Mouse (Mus musculus): ENCODE results near the gene Shc2. TPM values are rescaled to one million over a fixed set of nuclear protein-coding genes. Genes with fewer than 3 reads are reported as not detected.

Shc2 gene
- polyA plus RNA-seq, 1 experiment from 2014 or later = 9.8 TPM

- 80% methylated on average over 8 of the region's 8 CpGs for WGBS
- Histone ChIP-seq H3K36me3 (replicated peaks; ENCODE audit: control insufficient read depth, insufficient read depth, low read depth, low read length) (no peaks in the 10 kb centered on the region), H3K9ac (replicated peaks; ENCODE audit: low read length) (no peak overlapping the region), H3K27me3 (ENCODE audit: control insufficient read depth, insufficient read depth, low read length) (no peaks in the 10 kb centered on the region; the same call in 1 of the 2 replicates), H3K27ac (replicated peaks; ENCODE audit: low read depth, low read length) (no peak overlapping the region), H3K4me1 (ENCODE audit: control insufficient read depth, insufficient read depth, low read length) (no peaks in the 10 kb centered on the region; the same call in 1 of the 2 replicates), H3K4me2 (ENCODE audit: low read depth, low read length) (no peak overlapping the region), H3K9me3 (replicated peaks; ENCODE audit: control insufficient read depth, low read length) (no peaks in the 10 kb centered on the region), H3K4me3 (ENCODE audit: low read depth, low read length) (no peak overlapping the region)
- ATAC-seq (replicated peaks; ENCODE audit: insufficient number of reproducible peaks, low FRiP score, low TSS enrichment, low read depth) = no peak
- no peak for DNase-seq (ENCODE audit: low spot score)
Observed at GRCm38 (mm10) chr10:79636287-79636686, 1.4 kb downstream of the Shc2 start.

DNA sequence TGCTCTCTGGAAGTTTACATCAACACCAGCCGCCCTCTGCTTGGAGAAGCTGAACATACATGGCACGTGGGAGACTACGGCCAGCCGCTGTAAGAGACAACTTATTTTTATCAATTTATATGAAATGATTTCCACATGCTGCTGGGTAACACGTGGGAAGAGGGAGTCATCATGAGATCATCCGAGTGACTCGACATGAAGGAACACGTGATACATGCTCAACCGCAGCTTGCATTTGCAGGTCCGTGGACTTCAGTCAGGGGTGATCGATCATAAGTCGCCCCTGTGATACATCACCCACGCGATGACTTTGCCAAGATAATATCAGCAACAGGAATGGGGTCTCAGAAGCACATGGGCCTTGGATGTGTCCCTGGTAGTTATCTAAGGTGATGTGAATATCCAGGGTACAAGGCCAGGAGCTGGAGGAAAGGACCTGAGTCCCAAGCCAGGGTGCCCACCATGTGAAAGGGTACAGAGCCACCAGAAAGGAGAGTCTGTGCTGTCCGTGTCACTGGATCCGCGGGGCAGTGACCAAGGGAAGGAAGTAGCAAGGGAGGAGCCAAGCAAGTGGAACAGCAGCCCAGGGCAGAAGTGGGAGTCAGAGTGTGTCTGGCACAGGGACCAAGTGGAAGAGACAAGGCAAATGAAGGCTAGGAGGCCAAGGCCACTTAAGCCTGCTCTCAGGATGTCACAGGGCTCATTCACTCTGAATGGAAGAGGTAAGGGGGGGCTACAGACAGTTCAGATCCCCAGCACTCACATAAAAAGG is 4.5 kb downstream of the Shc2 start:
- Histone ChIP-seq H3K9me3 (replicated peaks; ENCODE audit: control insufficient read depth, low read length) (no peaks in the 10 kb centered on the region), H3K27me3 (ENCODE audit: control insufficient read depth, insufficient read depth, low read length) (no peaks in the 10 kb centered on the region), H3K36me3 (replicated peaks; ENCODE audit: control insufficient read depth, insufficient read depth, low read depth, low read length) (no peaks in the 10 kb centered on the region), H3K4me1 (ENCODE audit: control insufficient read depth, insufficient read depth, low read length) (no peaks in the 10 kb centered on the region; the same call in 1 of the 2 replicates), H3K27ac (replicated peaks; ENCODE audit: low read depth, low read length) (no peak overlapping the region), H3K9ac (replicated peaks; ENCODE audit: low read length) (no peak overlapping the region), H3K4me3 (ENCODE audit: low read depth, low read length) (no peak overlapping the region), H3K4me2 (ENCODE audit: low read depth, low read length) (no peak overlapping the region)
- no peak for DNase-seq (ENCODE audit: low spot score)
- no peak for ATAC-seq (replicated peaks; ENCODE audit: insufficient number of reproducible peaks, low FRiP score, low TSS enrichment, low read depth)
- 79% methylated on average over 17 of the region's 17 CpGs for WGBS

GRCm38 (mm10) chr10:79631432-79631831 is 6.3 kb downstream of the Shc2 start:
- no peaks in the 10 kb centered on the region for H3K9me3 ChIP-seq (replicated peaks; ENCODE audit: control insufficient read depth, low read length)
- no peak for ATAC-seq (replicated peaks; ENCODE audit: insufficient number of reproducible peaks, low FRiP score, low TSS enrichment, low read depth)
- no peak overlapping the region for H3K9ac ChIP-seq (replicated peaks; ENCODE audit: low read length)
- H3K27ac ChIP-seq (replicated peaks; ENCODE audit: low read depth, low read length) = no peak overlapping the region
- no peaks in the 10 kb centered on the region for H3K4me1 ChIP-seq (ENCODE audit: control insufficient read depth, insufficient read depth, low read length)
- no peak overlapping the region for H3K4me3 ChIP-seq (ENCODE audit: low read depth, low read length)
- no peaks in the 10 kb centered on the region for H3K36me3 ChIP-seq (replicated peaks; ENCODE audit: control insufficient read depth, insufficient read depth, low read depth, low read length)
- H3K4me2 ChIP-seq (ENCODE audit: low read depth, low read length) = no peak overlapping the region
- DNase-seq (ENCODE audit: low spot score) = no peak
- no peaks in the 10 kb centered on the region for H3K27me3 ChIP-seq (ENCODE audit: control insufficient read depth, insufficient read depth, low read length)
- 81% methylated on average over 4 of the region's 4 CpGs for WGBS

GRCm38 (mm10) chr10:79628377-79628776 is 9.3 kb downstream of the Shc2 start:
- Histone ChIP-seq H3K36me3 (replicated peaks; ENCODE audit: control insufficient read depth, insufficient read depth, low read depth, low read length) (no peaks in the 10 kb centered on the region), H3K4me1 (ENCODE audit: control insufficient read depth, insufficient read depth, low read length) (no peaks in the 10 kb centered on the region), H3K4me3 (ENCODE audit: low read depth, low read length) (no peak overlapping the region), H3K9ac (replicated peaks; ENCODE audit: low read length) (no peak overlapping the region), H3K4me2 (ENCODE audit: low read depth, low read length) (no peak overlapping the region), H3K9me3 (replicated peaks; ENCODE audit: control insufficient read depth, low read length) (no peaks in the 10 kb centered on the region), H3K27ac (replicated peaks; ENCODE audit: low read depth, low read length) (no peak overlapping the region), H3K27me3 (ENCODE audit: control insufficient read depth, insufficient read depth, low read length) (no peaks in the 10 kb centered on the region)
- 85% methylated on average over 5 of the region's 5 CpGs for WGBS
- DNase-seq (ENCODE audit: low spot score) = no peak
- no peak for ATAC-seq (replicated peaks; ENCODE audit: insufficient number of reproducible peaks, low FRiP score, low TSS enrichment, low read depth)

- no peaks in the 10 kb centered on the region for H3K4me1 ChIP-seq (ENCODE audit: control insufficient read depth, insufficient read depth, low read length)
- ATAC-seq (replicated peaks; ENCODE audit: insufficient number of reproducible peaks, low FRiP score, low TSS enrichment, low read depth) (no peak), DNase-seq (ENCODE audit: low spot score) (no peak)
- H3K27me3 ChIP-seq (ENCODE audit: control insufficient read depth, insufficient read depth, low read length) = no peaks in the 10 kb centered on the region
- WGBS = 88% methylated on average over 10 of the region's 10 CpGs
- H3K9me3 ChIP-seq (replicated peaks; ENCODE audit: control insufficient read depth, low read length) = no peaks in the 10 kb centered on the region
- no peaks in the 10 kb centered on the region for H3K36me3 ChIP-seq (replicated peaks; ENCODE audit: control insufficient read depth, insufficient read depth, low read depth, low read length)
- no peak overlapping the region for H3K9ac ChIP-seq (replicated peaks; ENCODE audit: low read length)
- no peak overlapping the region for H3K4me2 ChIP-seq (ENCODE audit: low read depth, low read length)
- no peak overlapping the region for H3K27ac ChIP-seq (replicated peaks; ENCODE audit: low read depth, low read length)
- H3K4me3 ChIP-seq (ENCODE audit: low read depth, low read length) = no peak overlapping the region
Observed at GRCm38 (mm10) chr10:79626156-79626555, 11.6 kb downstream of the Shc2 start.

GRCm38 (mm10) chr10:79625398-79625797 is 12.3 kb downstream of the Shc2 start:
- 75% methylated on average over 9 of the region's 9 CpGs for WGBS
- ATAC-seq (replicated peaks; ENCODE audit: insufficient number of reproducible peaks, low FRiP score, low TSS enrichment, low read depth) = no peak

GRCm38 (mm10) chr10:79623950-79624349 is 13.8 kb downstream of the Shc2 start:
- no peaks in the 10 kb centered on the region for H3K27me3 ChIP-seq (ENCODE audit: control insufficient read depth, insufficient read depth, low read length)
- no peak overlapping the region for H3K4me2 ChIP-seq (ENCODE audit: low read depth, low read length)
- no peak for DNase-seq (ENCODE audit: low spot score)
- 74% methylated on average over 12 of the region's 12 CpGs for WGBS
- H3K36me3 ChIP-seq (replicated peaks; ENCODE audit: control insufficient read depth, insufficient read depth, low read depth, low read length) = no peaks in the 10 kb centered on the region
- no peak overlapping the region for H3K27ac ChIP-seq (replicated peaks; ENCODE audit: low read depth, low read length)
- no peaks in the 10 kb centered on the region for H3K4me1 ChIP-seq (ENCODE audit: control insufficient read depth, insufficient read depth, low read length)
- no peak overlapping the region for H3K9ac ChIP-seq (replicated peaks; ENCODE audit: low read length)
- no peaks in the 10 kb centered on the region for H3K9me3 ChIP-seq (replicated peaks; ENCODE audit: control insufficient read depth, low read length)
- no peak for ATAC-seq (replicated peaks; ENCODE audit: insufficient number of reproducible peaks, low FRiP score, low TSS enrichment, low read depth)
- no peak overlapping the region for H3K4me3 ChIP-seq (ENCODE audit: low read depth, low read length)

More at GRCm38 (mm10) chr10:79625398-79625797, 12.3 kb downstream of the Shc2 start:
- Histone ChIP-seq H3K27ac (replicated peaks; ENCODE audit: low read depth, low read length) (no peak overlapping the region), H3K4me3 (ENCODE audit: low read depth, low read length) (no peak overlapping the region), H3K4me2 (ENCODE audit: low read depth, low read length) (no peak overlapping the region), H3K36me3 (replicated peaks; ENCODE audit: control insufficient read depth, insufficient read depth, low read depth, low read length) (no peaks in the 10 kb centered on the region), H3K9me3 (replicated peaks; ENCODE audit: control insufficient read depth, low read length) (no peaks in the 10 kb centered on the region), H3K27me3 (ENCODE audit: control insufficient read depth, insufficient read depth, low read length) (no peaks in the 10 kb centered on the region), H3K4me1 (ENCODE audit: control insufficient read depth, insufficient read depth, low read length) (no peaks in the 10 kb centered on the region), H3K9ac (replicated peaks; ENCODE audit: low read length) (no peak overlapping the region)
- DNase-seq (ENCODE audit: low spot score) = no peak

GRCm38 (mm10) chr10:79616376-79616775 is 21.3 kb downstream of the Shc2 start:
- no peak overlapping the region for H3K4me2 ChIP-seq (ENCODE audit: low read depth, low read length)
- no peak overlapping the region for H3K27ac ChIP-seq (replicated peaks; ENCODE audit: low read depth, low read length)

More at GRCm38 (mm10) chr10:79616376-79616775, 21.3 kb downstream of the Shc2 start:
- ATAC-seq (replicated peaks; ENCODE audit: insufficient number of reproducible peaks, low FRiP score, low TSS enrichment, low read depth) (no peak), DNase-seq (ENCODE audit: low spot score) (no peak)
- Histone ChIP-seq H3K36me3 (replicated peaks; ENCODE audit: control insufficient read depth, insufficient read depth, low read depth, low read length) (no peaks in the 10 kb centered on the region), H3K27me3 (ENCODE audit: control insufficient read depth, insufficient read depth, low read length) (peaks cover 22% of the 10 kb centered on the region), H3K4me3 (ENCODE audit: low read depth, low read length) (no peak overlapping the region), H3K4me1 (ENCODE audit: control insufficient read depth, insufficient read depth, low read length) (peaks cover 4% of the 10 kb centered on the region; the same call in 1 of the 2 replicates), H3K9me3 (replicated peaks; ENCODE audit: control insufficient read depth, low read length) (no peaks in the 10 kb centered on the region), H3K9ac (replicated peaks; ENCODE audit: low read length) (no peak overlapping the region)
- 83% methylated on average over 5 of the region's 5 CpGs for WGBS

Data from embryonic facial prominence, embryonic 11.5 days (tissue).